Mouse (Mus musculus) erythroid progenitor cell, adult 5-6 weeks (primary cell): Measurements from ENCODE around the gene Pigg. TPM values are rescaled to one million over a fixed set of nuclear protein-coding genes. Genes with fewer than 3 reads are reported as not detected.

Source experiments
- total RNA-seq, 2 experiments: library from RNA; stranded (forward) in 1 of 2; stranded (reverse) in 1 of 2; fragments of 150-400 nt in 1 of 2; fragments of 186-747, 209-891 nt in 1 of 2; gene quantifications; 2 replicates each; pipeline versions ENCODE4 v1.2.3 to v1.2.4; 2015 to 2017; ENCODE audit warnings: low replicate concordance in 2 of 2

Pigg gene
- total RNA-seq, 2 experiments from 2014 or later: 2.5 to 4.5 TPM

Other genes with a start within 250 kb of the Pigg start
- gene Mtf2, start 246.9 kb upstream of the Pigg start, total RNA-seq (2015; ENCODE audit: low replicate concordance): 26.4 and 49.7 TPM in 2 replicates
- 15.4 and 48.0 TPM in 2 replicates for gene Mtf2, start 246.9 kb upstream of the Pigg start, total RNA-seq (2017; ENCODE audit: low replicate concordance)
- 16.6 and 29.3 TPM in 2 replicates for gene Tmed5, start 180.0 kb upstream of the Pigg start, total RNA-seq (2015; ENCODE audit: low replicate concordance)
- 11.2 and 13.2 TPM in 2 replicates for gene Tmed5, start 180.0 kb upstream of the Pigg start, total RNA-seq (2017; ENCODE audit: low replicate concordance)
- gene Ccdc18, start 179.7 kb upstream of the Pigg start, total RNA-seq (2015; ENCODE audit: low replicate concordance): 45.3 and 53.3 TPM in 2 replicates
- 53.3 and 93.4 TPM in 2 replicates for gene Ccdc18, start 179.7 kb upstream of the Pigg start, total RNA-seq (2017; ENCODE audit: low replicate concordance)
- gene Dr1, start 43.7 kb upstream of the Pigg start, total RNA-seq (2015; ENCODE audit: low replicate concordance): 40.7 and 42.2 TPM in 2 replicates
- 23.1 and 27.9 TPM in 2 replicates for gene Dr1, start 43.7 kb upstream of the Pigg start, total RNA-seq (2017; ENCODE audit: low replicate concordance)
- gene Gm42517, start 55.3 kb downstream of the Pigg start, total RNA-seq (2015; ENCODE audit: low replicate concordance): 0.72 TPM in 1 of 2 replicates, not detected in the other
- gene Gm42517, start 55.3 kb downstream of the Pigg start, total RNA-seq (2017; ENCODE audit: low replicate concordance): not detected in 2 replicates
- gene Pde6b, start 75.8 kb downstream of the Pigg start, total RNA-seq (2015; ENCODE audit: low replicate concordance): not detected in 2 replicates
- not detected in 2 replicates for gene Pde6b, start 75.8 kb downstream of the Pigg start, total RNA-seq (2017; ENCODE audit: low replicate concordance)
- gene Atp5k, start 121.8 kb downstream of the Pigg start, total RNA-seq (2015; ENCODE audit: low replicate concordance): 82.6 and 126 TPM in 2 replicates
- 60.6 and 96.3 TPM in 2 replicates for gene Atp5k, start 121.8 kb downstream of the Pigg start, total RNA-seq (2017; ENCODE audit: low replicate concordance)
- not detected in 2 replicates for gene Mfsd7a, start 136.3 kb downstream of the Pigg start, total RNA-seq (2015; ENCODE audit: low replicate concordance)
- gene Mfsd7a, start 136.3 kb downstream of the Pigg start, total RNA-seq (2017; ENCODE audit: low replicate concordance): 1.0 TPM in 1 of 2 replicates, not detected in the other
- gene Pcgf3, start 148.6 kb downstream of the Pigg start, total RNA-seq (2015; ENCODE audit: low replicate concordance): 17.2 and 21.3 TPM in 2 replicates
- 9.0 and 10.4 TPM in 2 replicates for gene Pcgf3, start 148.6 kb downstream of the Pigg start, total RNA-seq (2017; ENCODE audit: low replicate concordance)
- 1.7 TPM in 1 of 2 replicates, not detected in the other for gene Cplx1, start 237.4 kb downstream of the Pigg start, total RNA-seq (2015; ENCODE audit: low replicate concordance)
- not detected in 2 replicates for gene Cplx1, start 237.4 kb downstream of the Pigg start, total RNA-seq (2017; ENCODE audit: low replicate concordance)